Mouse (Mus musculus): ENCODE data around the gene Nr1d1. TPM values are rescaled to one million over a fixed set of nuclear protein-coding genes. Genes with fewer than 3 reads are reported as not detected.

Nr1d1 gene
- total and polyA plus RNA-seq, 3 experiments = 2.0 to 5.6 TPM; not detected in 1

DNA sequence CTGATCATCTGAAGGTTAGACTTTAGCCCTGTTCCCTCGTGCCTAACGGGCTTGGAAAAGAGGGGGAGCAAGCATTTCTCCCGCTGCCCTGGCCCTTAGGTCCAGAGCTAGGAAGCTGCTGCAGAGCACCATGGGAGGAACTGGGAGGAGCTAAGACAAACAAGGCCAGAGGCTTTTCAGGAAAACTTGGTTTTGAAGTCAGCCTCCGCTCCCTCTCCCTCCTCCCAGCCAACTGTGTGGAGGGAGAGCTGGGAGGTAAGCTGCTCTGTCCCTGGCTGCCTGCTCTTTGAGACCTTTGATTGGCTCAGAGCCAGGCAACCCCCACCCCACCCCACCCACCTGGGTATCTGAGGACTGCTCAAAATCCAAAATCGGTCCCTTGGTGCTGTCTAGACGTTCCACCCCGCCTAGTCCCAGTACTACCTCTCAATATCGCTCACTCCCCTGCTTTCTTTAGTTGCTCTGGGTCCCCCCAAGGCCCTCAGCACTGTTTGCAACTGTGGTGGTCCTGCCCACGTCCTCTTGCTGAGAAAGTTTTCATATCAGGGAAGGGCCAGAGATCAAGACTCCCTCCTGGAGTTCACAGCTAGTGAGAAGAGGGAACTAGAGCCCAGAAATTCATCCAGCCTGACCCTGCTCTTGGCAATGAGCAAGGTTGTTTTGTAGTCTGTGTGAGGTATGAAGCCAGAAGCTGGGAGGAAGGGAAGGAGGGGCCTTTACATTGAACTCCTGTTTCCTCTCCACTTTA is 1.9 kb upstream of the Nr1d1 start:
- peaks cover 0 to 23% of the 10 kb centered on the region in 2 experiments; a peak in 2 of 4 replicates for H3K36me3 ChIP-seq (ENCODE audit: control insufficient read depth in 1 of 2, insufficient read depth in 2 of 2, low read length in 2 of 2)
- H3K27ac ChIP-seq (ENCODE audit: control insufficient read depth, low read depth, low read length) = peak overlapping the region; percentile 81
- peak overlapping the region; percentile 27 to 57 for H3K4me3 ChIP-seq (ENCODE audit: control insufficient read depth in 1 of 2, insufficient read depth in 1 of 2, low read depth in 2 of 2, low read length in 2 of 2)
- H3K9ac ChIP-seq (ENCODE audit: control insufficient read depth, low read depth, low read length, poor library complexity, severe bottlenecking) = peak overlapping the region; percentile 74
- no peaks in the 10 kb centered on the region for H3K27me3 ChIP-seq (ENCODE audit: control insufficient read depth in 1 of 2, insufficient read depth in 2 of 2, low read length in 2 of 2)
- no peaks in the 10 kb centered on the region; the same call in 1 of the 2 replicates for H3K79me2 ChIP-seq (ENCODE audit: control insufficient read depth, insufficient read depth, low read length, poor library complexity)
- H3K4me1 ChIP-seq (ENCODE audit: control insufficient read depth in 1 of 2, insufficient read depth in 2 of 2, low read length in 2 of 2) = peaks cover 15 to 42% of the 10 kb centered on the region in 2 experiments
- H3K9me3 ChIP-seq (replicated peaks; ENCODE audit: insufficient read depth, low read length) = no peaks in the 10 kb centered on the region
- DNase-seq (ENCODE audit: low read depth, low spot score) = peak; percentile 83
- TF ChIP-seq MYB (IDR thresholded peaks at IDR 0.05; ENCODE audit: low read depth, low read length) (no peak), USF2 (IDR thresholded peaks at IDR 0.05; ENCODE audit: borderline replicate concordance in 1 of 2, insufficient read depth in 1 of 2, low read depth in 1 of 2, low read length in 2 of 2) (no peak), POLR2A (IDR thresholded peaks at IDR 0.05; ENCODE audit: control insufficient read depth in 1 of 2, insufficient read depth in 1 of 2, low read depth in 1 of 2, low read length in 2 of 2, poor library complexity in 1 of 2) (peak; percentile 77 to 92), TCF12 (IDR thresholded peaks at IDR 0.05; ENCODE audit: low read depth, low read length) (peak; percentile 58), TBP (IDR thresholded peaks at IDR 0.05; ENCODE audit: low read depth, low read length) (peak; percentile 65; the same call in 1 of the 2 replicates), TAL1 (IDR thresholded peaks at IDR 0.05; ENCODE audit: low read length) (no peak), NELFE (IDR thresholded peaks at IDR 0.05; ENCODE audit: low read depth, low read length) (peak; percentile 84), KAT2A (conservative IDR thresholded peaks at IDR 0.05; ENCODE audit: low read depth, low read length) (no peak), RCOR1 (IDR thresholded peaks at IDR 0.05; ENCODE audit: low read depth, low read length) (no peak), CTCF (IDR thresholded peaks at IDR 0.05 in 2 of 3, conservative IDR thresholded peaks at IDR 0.05 in 1 of 3; ENCODE audit: control insufficient read depth in 1 of 3, insufficient read depth in 1 of 3, low read depth in 2 of 3, low read length in 3 of 3, poor library complexity in 1 of 3, severe bottlenecking in 1 of 3) (no peak), CHD2 (IDR thresholded peaks at IDR 0.05; ENCODE audit: low read length) (no peak), POLR2AphosphoS2 (IDR thresholded peaks at IDR 0.05; ENCODE audit: low read length) (peak; percentile 76; the same call in 1 of the 2 replicates), USF1 (IDR thresholded peaks at IDR 0.05; ENCODE audit: low read depth, low read length) (no peak), POLR2AphosphoS5 (IDR thresholded peaks at IDR 0.05; ENCODE audit: borderline replicate concordance, low read depth, low read length) (no peak), RAD21 (IDR thresholded peaks at IDR 0.05; ENCODE audit: low read depth, low read length) (no peak), JUND (IDR thresholded peaks at IDR 0.05; ENCODE audit: low read depth, low read length) (no peak), SMC3 (IDR thresholded peaks at IDR 0.05; ENCODE audit: low read depth, low read length) (no peak), MAFK (IDR thresholded peaks at IDR 0.05; ENCODE audit: borderline replicate concordance, low read depth, low read length) (no peak), EP300 (IDR thresholded peaks at IDR 0.05; ENCODE audit: low read depth in 1 of 2, low read length in 2 of 2) (0 out of 4 replicates have a peak, but pooled peaks of 1 of the 2 experiments have one; percentile 18), SIN3A (IDR thresholded peaks at IDR 0.05; ENCODE audit: low read length) (0 out of 2 replicates have a peak, but pooled peaks have one; percentile 48), MXI1 (IDR thresholded peaks at IDR 0.05; ENCODE audit: low read depth, low read length) (no peak), GATA1 (IDR thresholded peaks at IDR 0.05; ENCODE audit: low read depth, low read length) (no peak), GABPA (IDR thresholded peaks at IDR 0.05; ENCODE audit: low read depth, low read length) (no peak), HCFC1 (IDR thresholded peaks at IDR 0.05; ENCODE audit: low read depth, low read length) (peak; percentile 78), ETS1 (IDR thresholded peaks at IDR 0.05; ENCODE audit: low read depth, low read length) (peak; percentile 39; the same call in 1 of the 2 replicates), E2F4 (IDR thresholded peaks at IDR 0.05; ENCODE audit: borderline replicate concordance, low read depth, low read length) (no peak), MAZ (IDR thresholded peaks at IDR 0.05; ENCODE audit: low read depth, low read length) (no peak; the same call in none of the 2 replicates), ZMIZ1 (IDR thresholded peaks at IDR 0.05; ENCODE audit: low read depth, low read length) (peak; percentile 88; the same call in 1 of the 2 replicates), ZKSCAN1 (IDR thresholded peaks at IDR 0.05; ENCODE audit: low read depth, low read length) (no peak), MEF2A (IDR thresholded peaks at IDR 0.05; ENCODE audit: extremely low read depth, insufficient replicate concordance, low read depth, low read length, poor library complexity, severe bottlenecking) (no peak), ZNF384 (IDR thresholded peaks at IDR 0.05; ENCODE audit: low read depth, low read length) (peak; percentile 61; the same call in 1 of the 2 replicates), MYC (IDR thresholded peaks at IDR 0.05; ENCODE audit: low read depth, low read length) (no peak; the same call in 1 of the 2 replicates), ZC3H11A (IDR thresholded peaks at IDR 0.05; ENCODE audit: low read depth, low read length) (no peak), NRF1 (IDR thresholded peaks at IDR 0.05; ENCODE audit: insufficient read depth, low read depth, low read length, poor library complexity, severe bottlenecking) (0 out of 2 replicates have a peak, but pooled peaks have one; percentile 21), MAX (IDR thresholded peaks at IDR 0.05; ENCODE audit: low read length) (peak; percentile 56)

All from MEL (cell line).